Mouse (Mus musculus) olfactory bulb, adult 2 months (tissue): ENCODE data around the gene Nacc1. TPM values are rescaled to one million over a fixed set of nuclear protein-coding genes. Genes with fewer than 3 reads are reported as not detected.

Experiments used
- H3K27ac ChIP-seq: fragments of 200-500 bp; 2 replicates; pipeline ENCODE4 v1.5.1; 2012; ENCODE audit warnings: low read depth, low read length; ENCODE audit not compliant: insufficient read depth
- H3K4me1 ChIP-seq: fragments of 200-500 bp; 2 replicates; pipeline ENCODE4 v1.6.1; 2012; ENCODE audit warnings: low read length; ENCODE audit not compliant: control insufficient read depth, insufficient read depth
- H3K4me3 ChIP-seq: fragments of 200-500 bp; 2 replicates; pipeline ENCODE4 v1.5.1; 2012; ENCODE audit warnings: mild to moderate bottlenecking, low read depth, low read length, moderate library complexity; ENCODE audit not compliant: insufficient read depth
- CTCF ChIP-seq: fragments of 200-500 bp; IDR thresholded peaks from 2 replicates; pipeline ENCODE4 v1.5.1; 2012; ENCODE audit warnings: low read depth, mild to moderate bottlenecking, low read length, moderate library complexity; ENCODE audit not compliant: insufficient read depth
- POLR2A ChIP-seq: fragments of 200-500 bp; IDR thresholded peaks from 2 replicates; pipeline ENCODE4 v1.6.1; 2012; ENCODE audit warnings: mild to moderate bottlenecking, low read depth, low read length, moderate library complexity; ENCODE audit not compliant: insufficient read depth
- WGBS: fragments of 180-500 bp; shearing (Covaris S2); methylation state at CpG from one replicate; pipeline ENCODE4 v1.1.7; 2018; 5-methylcytosine and 5-hydroxymethylcytosine counted together
- polyA plus RNA-seq: library from polyadenylated mRNA; stranded (reverse); fragments of >200 nt; gene quantifications from 2 replicates; pipeline ENCODE4 v1.2.4, GENCODE M21; 2012; ENCODE audit warnings: low replicate concordance; ENCODE audit not compliant: missing spikeins, insufficient read depth, insufficient read length

Nacc1 gene
- polyA plus RNA-seq, result not detected in 2 replicates

- Histone ChIP-seq H3K4me1 (peaks cover 22% of the 10 kb centered on the region), H3K27ac (peak within 1 kb of the TSS; percentile 75; the same call in 1 of the 2 replicates), H3K4me3 (peak within 1 kb of the TSS; percentile 96)
- TF ChIP-seq CTCF (no peak), POLR2A (peak; percentile 30; the same call in 1 of the 2 replicates)
- WGBS, result under 1% methylated on average over 34 of the region's 37 CpGs
Observed at GRCm38 (mm10) chr8:84687705-84688100, at the start of gene Nacc1. TSS of gene Nacc1 (minus strand) at chr8:84687862.

GRCm38 (mm10) chr8:84736521-84736920, 48.9 kb upstream of the Nacc1 start:
- TF ChIP-seq CTCF (no peak), POLR2A (no peak)
- no peak overlapping the region for H3K4me3 ChIP-seq
- H3K27ac ChIP-seq, result no peak overlapping the region
- H3K4me1 ChIP-seq, result peaks cover 50% of the 10 kb centered on the region
- 94% methylated on average over 4 of the region's 4 CpGs for WGBS

GRCm38 (mm10) chr8:84735597-84735996, 47.9 kb upstream of the Nacc1 start:
- Histone ChIP-seq H3K4me3 (no peak overlapping the region), H3K27ac (no peak overlapping the region), H3K4me1 (peaks cover 51% of the 10 kb centered on the region)
- 64% methylated on average over 2 of the region's 2 CpGs for WGBS
- TF ChIP-seq POLR2A, result no peak
- TF ChIP-seq CTCF, result no peak

DNA sequence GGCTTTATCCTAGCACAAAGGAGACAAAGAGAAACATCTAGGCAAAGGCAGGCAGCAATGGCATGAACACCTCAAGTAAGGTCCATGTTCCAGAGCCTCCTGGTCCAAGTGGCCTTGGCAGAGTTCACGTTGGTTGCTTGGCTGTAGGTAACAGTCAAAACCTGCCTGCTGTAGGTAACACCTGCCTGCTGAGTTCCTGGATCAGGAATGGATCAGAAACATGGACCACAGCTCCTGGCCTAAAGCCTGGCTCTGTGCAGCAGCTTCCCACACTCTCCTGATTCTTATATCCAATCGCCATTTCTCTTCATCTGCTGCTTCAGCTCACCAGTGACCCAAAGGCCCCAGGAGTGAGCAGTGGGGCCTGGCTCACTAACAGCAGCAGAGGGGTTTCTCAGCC, 47.0 kb upstream of the Nacc1 start:
- WGBS, result 87% methylated on average over 2 of the region's 2 CpGs
- Histone ChIP-seq H3K4me1 (peaks cover 52% of the 10 kb centered on the region), H3K4me3 (no peak overlapping the region), H3K27ac (no peak overlapping the region)
- TF ChIP-seq CTCF, result no peak
- TF ChIP-seq POLR2A, result no peak

- no peak overlapping the region for H3K4me3 ChIP-seq
- no peak for TF ChIP-seq CTCF
- 67% methylated on average over 6 of the region's 6 CpGs for WGBS
- no peak overlapping the region for H3K27ac ChIP-seq
- H3K4me1 ChIP-seq, result peaks cover 55% of the 10 kb centered on the region
Observed at GRCm38 (mm10) chr8:84733959-84734358, 46.3 kb upstream of the Nacc1 start.

GRCm38 (mm10) chr8:84732996-84733395, 45.3 kb upstream of the Nacc1 start:
- WGBS, result 58% methylated on average over 6 of the region's 6 CpGs
- Histone ChIP-seq H3K4me3 (no peak overlapping the region), H3K27ac (no peak overlapping the region), H3K4me1 (peaks cover 48% of the 10 kb centered on the region)
- no peak for TF ChIP-seq CTCF
- no peak for TF ChIP-seq POLR2A

DNA sequence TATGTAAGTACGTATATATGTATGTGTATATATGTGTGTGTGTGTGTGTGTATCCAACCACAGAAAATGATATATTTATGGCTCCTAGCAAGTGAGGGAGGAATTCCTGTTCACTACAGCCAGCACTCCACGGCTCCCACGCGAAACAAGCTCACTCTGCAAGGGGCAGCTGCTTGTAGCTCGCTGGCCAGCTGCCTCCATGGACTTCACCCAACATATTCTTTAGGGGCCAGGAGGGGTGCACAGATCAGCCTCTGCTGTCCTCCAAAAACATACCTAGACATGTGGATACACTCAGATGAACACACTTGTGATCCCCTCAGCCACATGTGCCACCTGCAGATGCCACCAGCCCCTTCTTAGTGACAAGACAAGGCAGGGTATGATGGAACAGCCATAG, 44.9 kb upstream of the Nacc1 start:
- 69% methylated on average over 5 of the region's 5 CpGs for WGBS
- no peak for TF ChIP-seq CTCF
- TF ChIP-seq POLR2A, result no peak
- no peak overlapping the region for H3K27ac ChIP-seq
- H3K4me3 ChIP-seq, result no peak overlapping the region
- H3K4me1 ChIP-seq, result peaks cover 44% of the 10 kb centered on the region

DNA sequence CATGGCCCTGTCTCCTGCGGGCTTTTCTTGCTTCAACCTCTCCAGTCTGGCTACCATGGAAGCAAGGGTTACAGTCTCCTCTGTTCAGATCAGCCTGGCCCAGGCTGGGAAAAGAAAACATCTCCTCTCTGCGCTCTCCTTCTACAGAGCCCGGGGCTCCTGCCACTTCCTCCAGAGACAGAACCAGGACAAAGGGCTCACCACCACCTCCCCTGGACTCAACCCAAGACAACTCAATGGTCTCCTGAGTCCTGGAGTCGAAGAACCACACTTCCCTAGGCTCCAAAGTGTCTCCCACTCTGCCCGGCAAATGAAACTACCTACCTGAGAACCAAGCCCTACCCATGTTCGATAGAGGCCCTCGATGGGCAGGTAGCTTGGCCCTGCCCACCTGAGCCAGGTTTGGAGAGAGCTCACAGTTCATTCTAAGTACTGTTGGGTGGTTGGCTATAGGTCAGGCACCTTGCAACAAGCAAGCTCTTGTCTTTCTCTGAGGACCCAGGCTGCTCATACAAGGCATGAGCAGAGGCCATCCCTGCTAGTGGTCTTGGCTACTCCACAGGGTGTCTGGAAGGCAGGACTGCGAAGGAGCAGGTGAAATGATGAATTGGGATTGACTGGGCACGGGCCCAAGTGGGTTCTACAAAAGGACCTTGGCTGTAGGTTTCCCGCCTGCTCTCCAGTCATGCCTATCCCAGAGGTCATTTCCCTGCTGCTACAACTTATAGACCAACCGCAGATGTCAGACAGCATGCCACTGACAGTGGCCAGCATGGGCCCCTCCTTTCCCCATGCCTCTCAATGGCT, 43.9 kb upstream of the Nacc1 start:
- Histone ChIP-seq H3K4me1 (peaks cover 44% of the 10 kb centered on the region), H3K27ac (no peak overlapping the region), H3K4me3 (no peak overlapping the region)
- TF ChIP-seq CTCF (no peak), POLR2A (no peak)
- 72% methylated on average over 11 of the region's 11 CpGs for WGBS

GRCm38 (mm10) chr8:84730541-84731370, 43.1 kb upstream of the Nacc1 start:
- TF ChIP-seq POLR2A, result no peak
- no peak for TF ChIP-seq CTCF

More at GRCm38 (mm10) chr8:84730541-84731370, 43.1 kb upstream of the Nacc1 start:
- H3K4me3 ChIP-seq, result no peak overlapping the region
- WGBS, result 62% methylated on average over 9 of the region's 9 CpGs
- peaks cover 41% of the 10 kb centered on the region for H3K4me1 ChIP-seq
- H3K27ac ChIP-seq, result peak overlapping the region; percentile 56
